Mouse (Mus musculus) urinary bladder, adult 18-20 months (tissue): Measurements from ENCODE around the gene Rbms3.

Experiments
- DNase-seq, 2 experiments: peaks; one replicate each; pipeline ENCODE4 v3.0.0; 2022; ENCODE audit warnings: low spot score in 2 of 2, mixed read lengths in 2 of 2

Rbms3 gene

GRCm38 (mm10) chr9:116639597-116640301, 990.0 kb downstream of the Rbms3 start:
- DNase-seq: peak; percentile 9 to 42

GRCm38 (mm10) chr9:116633786-116634185, 995.9 kb downstream of the Rbms3 start:
- DNase-seq: no peak

- no peak for DNase-seq
These were observed 996.6 kb downstream of the Rbms3 start for GRCm38 (mm10) chr9:116633075-116633474.

GRCm38 (mm10) chr9:116631816-116632215, 997.9 kb downstream of the Rbms3 start:
- no peak for DNase-seq

- DNase-seq: no peak
These were observed 998.9 kb downstream of the Rbms3 start for GRCm38 (mm10) chr9:116630805-116631204.

DNA sequence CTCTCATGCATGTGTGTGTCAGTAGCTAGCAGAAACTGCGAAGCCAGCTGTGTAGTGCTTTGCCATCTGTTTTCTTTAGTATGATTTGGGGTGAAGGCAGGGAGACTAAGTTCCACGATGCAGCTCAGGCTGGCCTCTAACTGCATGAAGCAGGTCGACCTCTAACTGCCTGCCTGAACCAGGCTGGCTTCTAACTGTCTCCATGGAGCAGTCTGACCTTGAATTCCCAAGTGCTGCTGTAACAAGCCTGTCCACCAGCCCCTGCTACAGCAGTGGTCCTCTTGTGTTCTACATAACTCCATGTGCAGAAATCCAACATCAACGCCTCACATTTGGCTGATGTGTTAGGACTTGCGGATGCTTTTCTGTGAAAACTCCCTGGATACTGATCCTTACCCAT, 1009.3 kb downstream of the Rbms3 start:
- no peak for DNase-seq

GRCm38 (mm10) chr9:116618886-116619285, 1010.8 kb downstream of the Rbms3 start:
- DNase-seq: no peak

GRCm38 (mm10) chr9:116613276-116613675, 1016.4 kb downstream of the Rbms3 start:
- DNase-seq: no peak

DNA sequence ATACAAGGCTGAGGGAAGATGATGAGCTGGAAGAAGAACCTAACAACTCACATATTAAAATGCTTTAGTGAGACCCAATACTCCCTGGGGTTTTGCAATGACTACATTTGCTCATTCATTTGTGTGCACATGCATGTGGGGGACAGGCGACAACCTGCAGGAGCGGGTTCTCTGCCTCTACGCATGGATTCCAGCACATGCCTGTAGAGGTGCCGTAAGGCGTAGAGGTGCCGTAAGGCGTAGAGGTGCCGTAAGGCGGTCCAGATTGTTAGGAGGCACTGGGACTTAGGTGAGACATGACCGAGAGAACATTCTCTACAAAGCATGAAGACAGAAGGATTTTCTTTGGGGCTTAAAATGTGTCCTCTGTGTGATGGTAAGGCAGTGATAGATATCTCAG, 1033.7 kb downstream of the Rbms3 start:
- DNase-seq: no peak

DNA sequence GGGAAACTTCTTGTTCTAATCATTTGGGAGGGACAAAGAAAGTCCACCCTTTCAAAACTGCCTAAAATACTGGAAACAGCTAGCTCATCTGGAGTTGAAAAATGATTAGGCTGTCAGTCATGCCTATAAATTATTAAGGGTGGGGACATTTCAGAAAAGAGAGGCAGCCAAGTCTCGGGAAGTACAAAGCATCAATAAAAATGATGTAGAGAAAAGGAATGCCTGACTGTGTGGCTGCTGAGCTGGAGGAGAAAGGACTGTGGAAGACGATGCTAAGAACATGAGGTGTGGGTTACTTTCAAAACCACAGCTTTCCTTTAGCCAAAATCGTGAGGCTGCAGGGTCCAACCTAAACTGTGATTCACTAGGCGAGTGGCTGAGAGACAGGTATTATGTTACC, 1037.2 kb downstream of the Rbms3 start:
- DNase-seq: no peak

DNA sequence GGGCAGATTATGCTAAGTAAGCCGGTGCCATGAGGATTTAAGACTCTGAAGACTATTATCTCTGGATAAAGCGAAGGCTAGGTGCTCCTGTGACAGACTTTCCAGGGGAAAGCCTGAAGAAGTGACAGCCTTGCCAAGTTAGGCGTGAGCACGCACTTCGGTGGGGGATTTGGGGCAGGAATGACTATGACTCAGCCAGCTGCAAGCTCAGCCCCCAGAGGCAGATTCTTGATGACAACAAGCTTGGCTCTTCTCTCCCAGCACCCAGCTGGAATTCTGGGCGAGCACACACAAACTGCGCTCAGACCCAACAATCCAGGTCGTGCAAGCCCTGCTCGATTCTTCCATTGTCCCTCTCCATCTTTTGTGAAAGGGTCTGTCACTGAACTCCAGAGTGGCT, 1038.6 kb downstream of the Rbms3 start:
- DNase-seq: no peak

DNA sequence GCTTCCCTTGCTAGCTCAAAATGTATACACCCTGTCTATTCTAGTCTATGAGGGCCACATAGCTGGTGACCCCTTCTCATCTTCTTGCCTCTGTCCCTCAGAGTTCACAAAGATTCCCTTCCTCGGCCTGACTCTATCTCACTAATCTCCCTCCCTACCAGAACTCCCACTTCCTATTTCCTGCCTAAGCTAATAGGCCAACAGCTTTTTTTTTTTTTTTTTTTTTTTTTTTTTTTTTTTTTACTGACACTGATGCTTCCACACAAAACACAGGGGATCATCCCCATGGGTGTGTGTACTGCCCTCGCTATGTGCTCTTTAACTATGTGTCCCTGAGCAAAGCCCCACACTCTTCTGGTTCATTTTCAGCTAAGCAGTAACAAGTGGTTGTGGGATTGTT, 1060.0 kb downstream of the Rbms3 start:
- DNase-seq: no peak

DNA sequence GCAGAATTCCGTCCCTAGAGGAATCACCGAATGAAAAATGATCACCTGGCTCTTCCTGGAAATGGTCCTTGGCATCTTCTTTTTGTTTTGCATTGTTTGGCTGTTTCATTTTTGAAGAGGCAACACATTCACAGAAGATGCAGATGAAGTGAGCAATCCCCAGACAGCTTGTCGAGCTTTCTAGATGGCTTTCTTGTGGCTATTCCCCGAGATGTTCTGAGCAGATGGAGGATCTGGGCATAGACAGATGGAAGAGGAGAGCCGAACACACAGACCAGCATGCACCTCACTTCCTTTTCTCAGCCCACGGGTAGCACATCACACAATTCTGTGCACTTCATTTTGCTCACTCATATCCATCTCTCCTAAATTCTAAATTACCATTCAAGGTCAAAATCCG, 1063.0 kb downstream of the Rbms3 start:
- no peak for DNase-seq

DNA sequence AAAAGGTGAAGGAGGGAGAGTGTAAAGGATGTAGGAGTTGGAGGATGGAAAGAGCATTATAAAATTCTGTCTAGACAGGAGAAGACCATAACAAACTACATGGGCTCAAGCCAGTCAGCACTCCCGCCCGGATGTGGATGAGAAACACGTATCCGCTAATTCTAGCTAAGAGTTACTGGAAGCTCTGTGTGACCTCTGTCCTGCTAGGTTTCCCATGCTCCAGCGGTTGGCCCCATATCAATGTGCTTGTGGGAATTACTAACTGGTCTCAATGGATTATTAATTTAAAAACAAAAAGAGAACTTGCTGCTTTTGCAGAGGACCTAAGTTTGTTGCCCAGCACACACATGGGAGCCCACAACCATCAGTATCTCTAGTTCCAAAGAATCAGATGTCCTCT, 1071.9 kb downstream of the Rbms3 start:
- no peak for DNase-seq

GRCm38 (mm10) chr9:116556641-116557040, 1073.1 kb downstream of the Rbms3 start:
- no peak for DNase-seq

GRCm38 (mm10) chr9:116553181-116553580, 1076.5 kb downstream of the Rbms3 start:
- DNase-seq: no peak

DNA sequence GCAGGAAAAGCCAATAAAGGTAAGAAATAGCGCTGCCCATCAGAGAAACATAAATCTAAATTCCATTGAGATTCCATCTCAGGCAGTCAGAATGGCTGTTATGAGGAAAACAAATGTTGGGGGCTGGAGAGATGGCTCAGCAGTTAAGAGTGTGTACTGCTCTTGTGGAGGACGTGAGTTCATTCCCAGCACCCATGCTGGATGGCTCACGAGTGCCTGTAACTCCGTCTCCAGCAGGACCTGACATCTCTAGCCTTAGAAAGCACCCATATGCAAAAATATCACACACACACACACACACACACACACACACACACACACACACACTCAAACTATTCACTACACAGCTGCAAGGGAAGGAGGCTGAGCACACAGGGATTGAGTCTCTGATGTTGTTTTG, 1083.6 kb downstream of the Rbms3 start:
- DNase-seq: no peak

DNA sequence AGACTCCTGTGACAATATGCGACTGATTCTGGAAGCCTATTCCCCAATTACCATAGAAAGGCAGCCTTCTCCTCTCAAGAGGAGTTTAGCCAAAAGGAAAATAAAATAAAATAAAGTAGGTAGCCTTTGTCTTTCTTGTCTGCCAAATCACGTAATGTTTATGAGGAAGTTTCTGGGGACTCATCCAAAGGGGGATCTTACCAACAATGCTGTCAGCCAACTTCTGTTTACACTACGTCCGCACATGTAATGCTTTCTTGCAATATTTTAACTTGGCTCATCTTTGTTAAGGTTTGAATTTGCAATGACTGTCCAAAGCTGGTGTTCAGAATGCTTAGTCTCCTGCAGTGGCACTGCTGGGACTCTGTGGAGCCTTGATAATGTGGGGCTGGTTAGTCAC, 1086.9 kb downstream of the Rbms3 start:
- no peak for DNase-seq

GRCm38 (mm10) chr9:116541976-116542375, 1087.7 kb downstream of the Rbms3 start:
- no peak for DNase-seq

GRCm38 (mm10) chr9:116535709-116536108, 1094.0 kb downstream of the Rbms3 start:
- DNase-seq: no peak

DNA sequence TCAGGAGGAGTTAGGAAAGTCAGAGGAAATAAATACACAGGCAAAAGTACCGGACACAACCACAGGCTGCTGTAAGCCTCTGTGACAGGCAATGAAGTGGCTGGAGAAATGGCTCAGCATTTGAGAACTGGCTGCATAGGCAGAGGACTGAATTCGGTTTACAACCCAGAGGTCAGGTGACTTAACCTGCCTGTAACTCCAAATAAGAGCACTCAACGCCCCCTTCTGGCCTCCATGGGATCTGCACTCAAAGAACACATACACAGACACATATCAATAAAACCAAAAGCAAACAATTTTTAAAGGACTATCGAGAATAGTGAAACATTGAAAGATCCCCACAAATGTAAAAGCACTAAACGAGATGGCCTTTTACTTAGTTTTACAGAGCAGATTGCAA, 1096.3 kb downstream of the Rbms3 start:
- DNase-seq: no peak

DNA sequence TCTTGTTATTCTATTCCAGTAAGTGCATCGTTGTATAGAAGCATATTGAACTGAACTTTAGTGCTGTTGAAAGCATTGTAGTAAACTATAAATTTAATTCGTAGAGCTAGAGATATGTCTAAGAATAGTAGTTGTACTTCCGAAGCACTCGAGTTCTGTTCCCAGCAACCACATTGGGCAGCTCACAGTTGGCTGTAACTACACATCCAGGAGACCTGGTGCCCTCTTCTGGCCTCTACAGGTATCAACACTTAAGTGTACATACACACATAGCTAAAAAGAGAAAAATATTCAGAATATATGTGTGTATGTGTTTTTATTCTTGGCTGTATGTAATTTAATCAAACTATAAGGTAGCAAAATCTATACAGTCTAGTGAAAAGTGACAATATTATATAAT, 1098.6 kb downstream of the Rbms3 start:
- no peak for DNase-seq

DNA sequence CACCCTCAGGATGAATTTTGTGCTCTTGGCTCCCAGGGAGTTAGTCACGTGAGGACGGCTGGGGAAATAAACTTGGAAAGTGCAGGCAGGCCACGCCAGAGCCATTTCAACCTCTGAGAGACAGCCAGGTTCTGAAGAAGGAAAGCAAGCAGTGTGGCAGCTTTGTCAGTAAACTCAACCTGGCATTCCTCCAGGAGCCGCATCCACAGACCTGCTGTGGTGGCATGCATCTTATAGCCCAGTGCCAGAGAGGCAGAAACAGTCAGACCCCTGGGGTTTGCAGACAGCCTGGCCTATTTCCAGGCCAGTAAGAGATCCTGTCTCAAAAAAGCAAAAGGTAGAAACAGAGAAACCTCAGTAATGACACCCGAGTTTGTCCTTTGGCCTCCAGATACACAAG, 1105.3 kb downstream of the Rbms3 start:
- DNase-seq: no peak
